Mouse (Mus musculus): Measurements from ENCODE around the gene Popdc3.

GRCm38 (mm10) chr10:45174345-45174744, 3.6 kb upstream of the Popdc3 start:
- TF ChIP-seq POU5F1 (IDR thresholded peaks at IDR 0.05; ENCODE audit: borderline replicate concordance, low read length) (no peak), CTCF (conservative IDR thresholded peaks at IDR 0.05; ENCODE audit: low read length) (no peak)

Measured in E14TG2a.4 (cell line).